Mouse (Mus musculus): ENCODE results near the gene Gm20538. TPM values are rescaled to one million over a fixed set of nuclear protein-coding genes. Genes with fewer than 3 reads are reported as not detected.

Gene Gm20538
- polyA plus RNA-seq, 1 experiment from 2014 or later: not detected

- 6% methylated on average over 8 of the region's 8 CpGs for WGBS (ENCODE audit: missing documents)
- H3K79me2 ChIP-seq (ENCODE audit: inconsistent target): peaks cover 27% of the 10 kb centered on the region
- H3K36me3 ChIP-seq (ENCODE audit: inconsistent target): peaks cover 40% of the 10 kb centered on the region
- peak overlapping the region; percentile 99 for H3K4me3 ChIP-seq (ENCODE audit: inconsistent target)
- peak overlapping the region; percentile 79 for H3K27ac ChIP-seq
These were observed 1.8 kb upstream of the Gm20538 start for GRCm38 (mm10) chr19:44554490-44554860.

GRCm38 (mm10) chr19:44553286-44553685 lies 655 bp upstream of the Gm20538 start:
- Histone ChIP-seq H3K27ac (no peak overlapping the region), H3K36me3 (ENCODE audit: inconsistent target) (peaks cover 50% of the 10 kb centered on the region), H3K79me2 (ENCODE audit: inconsistent target) (peaks cover 27% of the 10 kb centered on the region), H3K4me3 (ENCODE audit: inconsistent target) (no peak overlapping the region)
- WGBS (ENCODE audit: missing documents): 94% methylated on average over 4 of the region's 4 CpGs

GRCm38 (mm10) chr19:44545321-44546041 lies 7.2 kb downstream of the Gm20538 start, which contains the start of gene Sec31b:
TSS of gene Sec31b (minus strand) at chr19:44545864.
- H3K27ac ChIP-seq: no peak within 1 kb of the TSS
- no peak within 1 kb of the TSS; the same call in 1 of the 2 replicates for H3K4me3 ChIP-seq (ENCODE audit: inconsistent target)
- peaks cover 23% of the 10 kb centered on the region for H3K36me3 ChIP-seq (ENCODE audit: inconsistent target)
- WGBS (ENCODE audit: missing documents): 10% methylated on average over 38 of the region's 47 CpGs
- no peaks in the 10 kb centered on the region for H3K79me2 ChIP-seq (ENCODE audit: inconsistent target)

GRCm38 (mm10) chr19:44544775-44545174 lies 7.9 kb downstream of the Gm20538 start:
- Histone ChIP-seq H3K27ac (no peak overlapping the region), H3K79me2 (ENCODE audit: inconsistent target) (no peaks in the 10 kb centered on the region), H3K36me3 (ENCODE audit: inconsistent target) (peaks cover 16% of the 10 kb centered on the region), H3K4me3 (ENCODE audit: inconsistent target) (no peak overlapping the region; the same call in 1 of the 2 replicates)
- 3% methylated on average over 12 of the region's 13 CpGs for WGBS (ENCODE audit: missing documents)

- Histone ChIP-seq H3K79me2 (ENCODE audit: inconsistent target) (no peaks in the 10 kb centered on the region), H3K27ac (no peak overlapping the region), H3K4me3 (ENCODE audit: inconsistent target) (no peak overlapping the region), H3K36me3 (ENCODE audit: inconsistent target) (peaks cover 14% of the 10 kb centered on the region; the same call in 1 of the 2 replicates)
- WGBS (ENCODE audit: missing documents): 75% methylated on average over 10 of the region's 10 CpGs
These were observed 8.3 kb downstream of the Gm20538 start for GRCm38 (mm10) chr19:44544372-44544771.

GRCm38 (mm10) chr19:44542694-44543178 lies 9.9 kb downstream of the Gm20538 start:
- Histone ChIP-seq H3K27ac (no peak overlapping the region), H3K36me3 (ENCODE audit: inconsistent target) (no peaks in the 10 kb centered on the region)
- 84% methylated on average over 8 of the region's 8 CpGs for WGBS (ENCODE audit: missing documents)

GRCm38 (mm10) chr19:44537416-44537815 lies 15.2 kb downstream of the Gm20538 start:
- Histone ChIP-seq H3K79me2 (ENCODE audit: inconsistent target) (no peaks in the 10 kb centered on the region), H3K4me3 (ENCODE audit: inconsistent target) (no peak overlapping the region)
- WGBS (ENCODE audit: missing documents): 93% methylated on average over 8 of the region's 8 CpGs

More at GRCm38 (mm10) chr19:44542694-44543178, 9.9 kb downstream of the Gm20538 start:
- H3K79me2 ChIP-seq (ENCODE audit: inconsistent target): no peaks in the 10 kb centered on the region
- no peak overlapping the region for H3K4me3 ChIP-seq (ENCODE audit: inconsistent target)

GRCm38 (mm10) chr19:44535376-44535775 lies 17.3 kb downstream of the Gm20538 start:
- H3K27ac ChIP-seq: no peak overlapping the region
- H3K79me2 ChIP-seq (ENCODE audit: inconsistent target): no peaks in the 10 kb centered on the region
- WGBS (ENCODE audit: missing documents): 62% methylated on average over 3 of the region's 3 CpGs
- H3K4me3 ChIP-seq (ENCODE audit: inconsistent target): no peak overlapping the region
- H3K36me3 ChIP-seq (ENCODE audit: inconsistent target): no peaks in the 10 kb centered on the region

More at GRCm38 (mm10) chr19:44537416-44537815, 15.2 kb downstream of the Gm20538 start:
- Histone ChIP-seq H3K36me3 (ENCODE audit: inconsistent target) (no peaks in the 10 kb centered on the region), H3K27ac (no peak overlapping the region)

GRCm38 (mm10) chr19:44530018-44530417 lies 22.6 kb downstream of the Gm20538 start:
- H3K27ac ChIP-seq: no peak overlapping the region
- H3K79me2 ChIP-seq (ENCODE audit: inconsistent target): no peaks in the 10 kb centered on the region
- H3K36me3 ChIP-seq (ENCODE audit: inconsistent target): no peaks in the 10 kb centered on the region
- 88% methylated on average over 6 of the region's 6 CpGs for WGBS (ENCODE audit: missing documents)
- no peak overlapping the region for H3K4me3 ChIP-seq (ENCODE audit: inconsistent target)

GRCm38 (mm10) chr19:44525551-44526205 lies 27.0 kb downstream of the Gm20538 start:
- no peaks in the 10 kb centered on the region for H3K79me2 ChIP-seq (ENCODE audit: inconsistent target)
- no peak overlapping the region for H3K27ac ChIP-seq
- 22% methylated on average over 9 of the region's 9 CpGs for WGBS (ENCODE audit: missing documents)
- H3K36me3 ChIP-seq (ENCODE audit: inconsistent target): no peaks in the 10 kb centered on the region
- H3K4me3 ChIP-seq (ENCODE audit: inconsistent target): no peak overlapping the region

- no peaks in the 10 kb centered on the region for H3K36me3 ChIP-seq (ENCODE audit: inconsistent target)
- no peak overlapping the region for H3K4me3 ChIP-seq (ENCODE audit: inconsistent target)
- 76% methylated on average over 7 of the region's 7 CpGs for WGBS (ENCODE audit: missing documents)
- H3K27ac ChIP-seq: no peak overlapping the region
- no peaks in the 10 kb centered on the region for H3K79me2 ChIP-seq (ENCODE audit: inconsistent target)
These were observed 33.5 kb downstream of the Gm20538 start for GRCm38 (mm10) chr19:44519152-44519551.

- no peaks in the 10 kb centered on the region for H3K79me2 ChIP-seq (ENCODE audit: inconsistent target)
- 91% methylated on average over 12 of the region's 12 CpGs for whole genome bisulfite sequencing (ENCODE audit: missing documents)
- no peak overlapping the region for H3K4me3 ChIP-seq (ENCODE audit: inconsistent target)
- H3K36me3 ChIP-seq (ENCODE audit: inconsistent target): no peaks in the 10 kb centered on the region
- H3K27ac ChIP-seq: no peak overlapping the region
These were observed 34.4 kb downstream of the Gm20538 start for GRCm38 (mm10) chr19:44517996-44518768.

- no peak overlapping the region for H3K4me3 ChIP-seq (ENCODE audit: inconsistent target)
- no peaks in the 10 kb centered on the region for H3K79me2 ChIP-seq (ENCODE audit: inconsistent target)
- H3K27ac ChIP-seq: no peak overlapping the region
- WGBS (ENCODE audit: missing documents): 72% methylated on average over 6 of the region's 6 CpGs
- H3K36me3 ChIP-seq (ENCODE audit: inconsistent target): no peaks in the 10 kb centered on the region
These were observed 36.9 kb downstream of the Gm20538 start for GRCm38 (mm10) chr19:44515769-44516168.

All from macrophage (primary cell).